Mouse (Mus musculus) E14TG2a.4 (cell line): ENCODE data around the gene Calhm5.

Source experiments
- CTCF ChIP-seq: conservative IDR thresholded peaks from 2 replicates; pipeline ENCODE4 v1.5.1; 2014; ENCODE audit warnings: low read length
- NANOG ChIP-seq: IDR thresholded peaks from 2 replicates; pipeline ENCODE4 v1.6.1; 2014; ENCODE audit warnings: borderline replicate concordance, low read length, mixed read lengths
- POU5F1 ChIP-seq: IDR thresholded peaks from 2 replicates; pipeline ENCODE4 v1.6.1; 2014; ENCODE audit warnings: low read length, borderline replicate concordance

- TF ChIP-seq CTCF (no peak), POU5F1 (no peak), NANOG (no peak)
Observed at GRCm38 (mm10) chr10:34074522-34075200, 21.7 kb downstream of the Calhm5 start.
